Mouse (Mus musculus) kidney, postnatal 0 days (tissue): ENCODE measurements around the gene Armc9. TPM values are rescaled to one million over a fixed set of nuclear protein-coding genes. Genes with fewer than 3 reads are reported as not detected.

ENCODE experiments used
- ATAC-seq: fragments of 200-750 bp; cut with Nextera tagmentation; replicated peaks from 2 replicates; pipeline ENCODE4 v1.8.0; 2017; ENCODE audit warnings: low read depth, moderate number of reproducible peaks, moderate TSS enrichment, moderate library complexity; ENCODE audit not compliant: low FRiP score
- DNase-seq: peaks from one replicate; pipeline ENCODE4 v3.0.0-alpha.2; 2016; ENCODE audit warnings: low spot score
- H3K27ac ChIP-seq: fragments of 300-500 bp; sonication (generic); 2 replicates; pipeline ENCODE4 v1.5.1; 2014; ENCODE audit warnings: mild to moderate bottlenecking
- H3K27me3 ChIP-seq: fragments of 300-500 bp; sonication (generic); 2 replicates; pipeline ENCODE4 v1.6.1; 2014; ENCODE audit warnings: low read length, mixed read lengths; ENCODE audit not compliant: insufficient read depth
- H3K36me3 ChIP-seq: fragments of 300-500 bp; sonication (generic); 2 replicates; pipeline ENCODE4 v1.6.1; 2014; ENCODE audit warnings: low read length, mixed read lengths; ENCODE audit not compliant: insufficient read depth
- H3K4me1 ChIP-seq: fragments of 300-500 bp; sonication (generic); replicated peaks from 2 replicates; pipeline ENCODE4 v1.6.1; 2014; ENCODE audit warnings: antibody characterized with exemption, low read length, mixed read lengths; ENCODE audit not compliant: insufficient read depth
- H3K4me2 ChIP-seq: fragments of 300-500 bp; sonication (generic); 2 replicates; pipeline ENCODE4 v1.6.1; 2014; ENCODE audit warnings: mild to moderate bottlenecking, low read length, moderate library complexity, mixed read lengths
- H3K4me3 ChIP-seq: fragments of 300-500 bp; sonication (generic); replicated peaks from 2 replicates; pipeline ENCODE4 v1.5.1; 2014; ENCODE audit warnings: low read depth, low read length
- H3K9ac ChIP-seq: fragments of 300-500 bp; sonication (generic); 2 replicates; pipeline ENCODE4 v1.6.1; 2014; ENCODE audit warnings: low read depth, low read length
- H3K9me3 ChIP-seq: fragments of 300-500 bp; sonication (generic); replicated peaks from 2 replicates; pipeline ENCODE4 v1.6.1; 2016; ENCODE audit warnings: low read length, inconsistent platforms, mixed read lengths
- CTCF ChIP-seq: IDR thresholded peaks from 2 replicates; pipeline ENCODE4 v1.5.1; 2016; ENCODE audit warnings: antibody characterized with exemption, low read depth, mild to moderate bottlenecking, moderate library complexity
- WGBS: fragments of 180-500 bp; shearing (Covaris S2); extraction: QIAGEN DNeasy Blood & Tissue Kit; methylation state at CpG from one replicate; pipeline ENCODE4 v1.1.7; 2014; 5-methylcytosine and 5-hydroxymethylcytosine counted together
- polyA plus RNA-seq: library from polyadenylated mRNA; unstranded; fragments of >200 nt; fragmentation: Nextera tagmentation; extraction: Ambion mirVana; gene quantifications from 2 replicates; pipeline ENCODE4 v1.2.1, GENCODE M21; 2015

Armc9 gene
- polyA plus RNA-seq, 1 experiment from 2014 or later: 16.5 TPM

- no peak for ATAC-seq
Measured at GRCm38 (mm10) chr1:86257228-86257627, 102.6 kb downstream of the Armc9 start.

GRCm38 (mm10) chr1:86258171-86258824 lies 103.7 kb downstream of the Armc9 start:
- no peak for TF ChIP-seq CTCF
- DNase-seq (no peak), ATAC-seq (no peak)
- no peak overlapping the region for H3K9ac ChIP-seq
- WGBS: 51% methylated on average over 7 of the region's 7 CpGs
- no peak overlapping the region for H3K27ac ChIP-seq
- no peak overlapping the region for H3K4me3 ChIP-seq
- no peaks in the 10 kb centered on the region for H3K4me1 ChIP-seq
- H3K36me3 ChIP-seq: no peaks in the 10 kb centered on the region
- no peaks in the 10 kb centered on the region for H3K9me3 ChIP-seq
- no peaks in the 10 kb centered on the region for H3K27me3 ChIP-seq
- H3K4me2 ChIP-seq: no peak overlapping the region

More at GRCm38 (mm10) chr1:86257228-86257627, 102.6 kb downstream of the Armc9 start:
- Histone ChIP-seq H3K9ac (no peak overlapping the region), H3K27ac (no peak overlapping the region), H3K9me3 (no peaks in the 10 kb centered on the region), H3K4me3 (no peak overlapping the region), H3K4me1 (no peaks in the 10 kb centered on the region), H3K4me2 (no peak overlapping the region), H3K27me3 (no peaks in the 10 kb centered on the region), H3K36me3 (no peaks in the 10 kb centered on the region)
- WGBS: 88% methylated on average over 8 of the region's 8 CpGs
- DNase-seq: no peak
- TF ChIP-seq CTCF: no peak

- no peak for TF ChIP-seq CTCF
- Histone ChIP-seq H3K27me3 (no peaks in the 10 kb centered on the region), H3K4me3 (no peak overlapping the region), H3K27ac (no peak overlapping the region), H3K9ac (no peak overlapping the region), H3K36me3 (no peaks in the 10 kb centered on the region), H3K4me1 (no peaks in the 10 kb centered on the region), H3K9me3 (no peaks in the 10 kb centered on the region), H3K4me2 (no peak overlapping the region)
- DNase-seq (no peak), ATAC-seq (no peak)
- 56% methylated on average over 7 of the region's 7 CpGs for WGBS
Measured at GRCm38 (mm10) chr1:86263564-86264339, 109.2 kb downstream of the Armc9 start.

GRCm38 (mm10) chr1:86265060-86265459 lies 110.5 kb downstream of the Armc9 start:
- no peak overlapping the region for H3K4me2 ChIP-seq
- no peaks in the 10 kb centered on the region for H3K9me3 ChIP-seq
- no peaks in the 10 kb centered on the region for H3K4me1 ChIP-seq
- H3K27ac ChIP-seq: no peak overlapping the region
- no peak overlapping the region for H3K9ac ChIP-seq
- H3K27me3 ChIP-seq: no peaks in the 10 kb centered on the region
- no peaks in the 10 kb centered on the region for H3K36me3 ChIP-seq
- H3K4me3 ChIP-seq: no peak overlapping the region
- WGBS: 41% methylated on average over 3 of the region's 3 CpGs
- DNase-seq: no peak
- no peak for ATAC-seq
- TF ChIP-seq CTCF: no peak

- no peak for TF ChIP-seq CTCF
- no peak overlapping the region for H3K27ac ChIP-seq
- H3K4me2 ChIP-seq: no peak overlapping the region
- H3K9ac ChIP-seq: no peak overlapping the region
- no peaks in the 10 kb centered on the region for H3K27me3 ChIP-seq
- H3K4me3 ChIP-seq: no peak overlapping the region
- H3K4me1 ChIP-seq: no peaks in the 10 kb centered on the region
- H3K36me3 ChIP-seq: no peaks in the 10 kb centered on the region
- 83% methylated on average over 9 of the region's 9 CpGs for WGBS
- DNase-seq (no peak), ATAC-seq (no peak)
- no peaks in the 10 kb centered on the region for H3K9me3 ChIP-seq
Measured at GRCm38 (mm10) chr1:86268492-86269189, 114.1 kb downstream of the Armc9 start.

GRCm38 (mm10) chr1:86269190-86269508 lies 114.6 kb downstream of the Armc9 start:
- no peak for TF ChIP-seq CTCF
- H3K4me2 ChIP-seq: no peak overlapping the region
- H3K27ac ChIP-seq: no peak overlapping the region
- no peak overlapping the region for H3K4me3 ChIP-seq
- H3K27me3 ChIP-seq: no peaks in the 10 kb centered on the region
- no peak overlapping the region for H3K9ac ChIP-seq
- ATAC-seq (0 out of 2 replicates have a peak, but pooled peaks have one; percentile 29), DNase-seq (no peak)
- H3K36me3 ChIP-seq: no peaks in the 10 kb centered on the region
- H3K9me3 ChIP-seq: no peaks in the 10 kb centered on the region
- no peaks in the 10 kb centered on the region for H3K4me1 ChIP-seq
- WGBS: 65% methylated on average over 4 of the region's 4 CpGs
